Mouse (Mus musculus) bone marrow, adult 2 months (tissue): ENCODE data around the gene Xpr1.

ENCODE experiments used
- CTCF ChIP-seq: fragments of 200-500 bp; IDR thresholded peaks from 2 replicates; pipeline ENCODE4 v1.5.1; 2011; ENCODE audit warnings: low read length, control low read depth; ENCODE audit not compliant: control insufficient read depth, insufficient read depth
- POLR2A ChIP-seq: fragments of 200-500 bp; IDR thresholded peaks from 2 replicates; pipeline ENCODE4 v1.6.1; 2011; ENCODE audit warnings: low read depth, mild to moderate bottlenecking, control low read depth, low read length, borderline replicate concordance; ENCODE audit not compliant: control insufficient read depth

DNA sequence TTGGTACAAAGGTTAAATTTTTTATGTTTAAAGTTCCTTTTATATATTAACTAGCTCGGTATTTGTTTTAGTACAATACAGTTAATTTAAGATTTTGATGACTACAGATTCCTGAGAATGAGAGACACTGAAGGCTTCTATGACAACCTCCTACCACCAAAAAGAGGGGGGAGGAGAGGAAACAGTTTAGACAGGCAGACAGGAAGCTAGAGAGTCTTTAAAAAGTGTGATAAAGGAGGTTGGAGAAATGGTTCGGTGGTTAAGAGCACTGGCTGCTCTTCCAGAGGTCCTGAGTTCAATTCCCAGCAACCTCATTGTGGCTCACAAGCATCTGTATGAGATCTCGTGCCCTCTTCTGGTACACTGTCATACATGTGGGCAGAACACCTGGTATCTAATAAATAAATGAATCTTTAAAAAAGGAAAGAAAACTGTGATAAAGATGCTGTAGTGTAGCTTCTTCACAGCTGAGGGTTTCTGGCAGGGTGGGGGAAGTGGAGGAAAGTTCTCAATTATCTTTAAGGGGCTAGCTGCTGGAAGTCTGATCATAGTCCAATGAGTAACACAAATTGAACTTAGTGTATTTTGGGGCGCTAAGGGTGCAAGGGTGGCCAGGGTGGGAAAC is 55.6 kb downstream of the Xpr1 start:
- TF ChIP-seq CTCF, result no peak
- TF ChIP-seq POLR2A, result no peak
